Mouse (Mus musculus): ENCODE results near the gene Tecr.

Tecr gene

GRCm38 (mm10) chr8:83566469-83567395, 41.0 kb downstream of the Tecr start, which contains the start of gene Ndufb7:
Ndufb7 (plus strand) TSS chr8:83566671.
- DNase-seq (ENCODE audit: low read depth, low spot score), result peak; percentile 87

- no peak for DNase-seq (ENCODE audit: low read depth, low spot score)
Observed at GRCm38 (mm10) chr8:83565731-83566375, 41.9 kb downstream of the Tecr start.

GRCm38 (mm10) chr8:83563246-83563645, 44.5 kb downstream of the Tecr start:
- DNase-seq (ENCODE audit: low read depth, low spot score), result no peak

- DNase-seq (ENCODE audit: low read depth, low spot score), result no peak
Observed at GRCm38 (mm10) chr8:83562669-83563068, 45.1 kb downstream of the Tecr start.

GRCm38 (mm10) chr8:83535736-83536135, 72.0 kb downstream of the Tecr start, which contains the start of gene Olfr370:
Olfr370 (plus strand) TSS chr8:83535780.
- DNase-seq (ENCODE audit: low read depth, low spot score), result no peak

- DNase-seq (ENCODE audit: low read depth, low spot score), result no peak
Observed at GRCm38 (mm10) chr8:83534802-83535201, 73.0 kb downstream of the Tecr start.

Data from telencephalon, adult 2 months (tissue).